Mouse (Mus musculus) heart, embryonic 10.5 days (tissue): ENCODE data around the gene Kdm4a. TPM values are rescaled to one million over a fixed set of nuclear protein-coding genes. Genes with fewer than 3 reads are reported as not detected.
A peak's percentile ranks its signal among the peaks of the same experiment; 100 is the strongest.

ENCODE experiments used
- DNase-seq: peaks from one replicate; pipeline ENCODE4 v3.0.0-alpha.2; 2017; ENCODE audit warnings: low spot score
- H3K27ac ChIP-seq: fragments of 300-500 bp; sonication (generic); 2 replicates; pipeline ENCODE4 v1.5.1; 2016; ENCODE audit warnings: mild to moderate bottlenecking
- H3K27me3 ChIP-seq: fragments of 300-500 bp; sonication (generic); 2 replicates; pipeline ENCODE4 v1.6.1; 2016; ENCODE audit warnings: mild to moderate bottlenecking; ENCODE audit not compliant: poor library complexity, insufficient read depth, severe bottlenecking
- H3K36me3 ChIP-seq: fragments of 300-500 bp; sonication (generic); 2 replicates; pipeline ENCODE4 v1.6.1; 2016; ENCODE audit warnings: mild to moderate bottlenecking, moderate library complexity
- H3K4me1 ChIP-seq: fragments of 300-500 bp; sonication (generic); 2 replicates; pipeline ENCODE4 v1.6.1; 2016; ENCODE audit warnings: mild to moderate bottlenecking
- H3K4me3 ChIP-seq: fragments of 300-500 bp; sonication (generic); 2 replicates; pipeline ENCODE4 v1.5.1; 2016; ENCODE audit warnings: mild to moderate bottlenecking, moderate library complexity
- H3K9me3 ChIP-seq: fragments of 300-500 bp; sonication (generic); 2 replicates; pipeline ENCODE4 v1.6.1; 2016; ENCODE audit warnings: mild to moderate bottlenecking, moderate library complexity
- WGBS: fragments of 180-500 bp; shearing (Covaris S2); methylation state at CpG from one replicate; pipeline ENCODE4 v1.1.7; 2016; 5-methylcytosine and 5-hydroxymethylcytosine counted together
- polyA plus RNA-seq: library from polyadenylated mRNA; unstranded; fragments of >200 nt; fragmentation: Nextera tagmentation; extraction: Ambion mirVana; gene quantifications from 2 replicates; pipeline ENCODE4 v1.2.1, GENCODE M21; 2016

The Kdm4a gene
- polyA plus RNA-seq, 1 experiment from 2014 or later, result 26.6 TPM

GRCm38 (mm10) chr4:118149956-118150680, 29.7 kb downstream of the Kdm4a start:
- H3K36me3 ChIP-seq, result peaks cover 95% of the 10 kb centered on the region

GRCm38 (mm10) chr4:118149055-118149576, 30.7 kb downstream of the Kdm4a start:
- no peaks in the 10 kb centered on the region for H3K27me3 ChIP-seq
- no peak overlapping the region for H3K4me3 ChIP-seq
- peaks cover 20% of the 10 kb centered on the region for H3K4me1 ChIP-seq
- H3K27ac ChIP-seq, result no peak overlapping the region
- no peak for DNase-seq
- peaks cover 95% of the 10 kb centered on the region for H3K36me3 ChIP-seq
- WGBS, result 84% methylated on average over 10 of the region's 10 CpGs
- no peaks in the 10 kb centered on the region for H3K9me3 ChIP-seq

More at GRCm38 (mm10) chr4:118149956-118150680, 29.7 kb downstream of the Kdm4a start:
- DNase-seq, result no peak
- no peak overlapping the region for H3K4me3 ChIP-seq
- peak overlapping the region; percentile 11; the same call in 1 of the 2 replicates for H3K27ac ChIP-seq
- no peaks in the 10 kb centered on the region for H3K9me3 ChIP-seq
- H3K27me3 ChIP-seq, result no peaks in the 10 kb centered on the region
- 68% methylated on average over 14 of the region's 14 CpGs for WGBS
- peaks cover 20% of the 10 kb centered on the region for H3K4me1 ChIP-seq

- Histone ChIP-seq H3K4me1 (peaks cover 20% of the 10 kb centered on the region), H3K27ac (no peak overlapping the region), H3K9me3 (no peaks in the 10 kb centered on the region), H3K27me3 (no peaks in the 10 kb centered on the region), H3K4me3 (no peak overlapping the region), H3K36me3 (peaks cover 95% of the 10 kb centered on the region)
- DNase-seq, result no peak
- WGBS, result 54% methylated on average over 10 of the region's 10 CpGs
These were observed 31.5 kb downstream of the Kdm4a start for GRCm38 (mm10) chr4:118148317-118148687.

GRCm38 (mm10) chr4:118147547-118148316, 32.1 kb downstream of the Kdm4a start:
- Histone ChIP-seq H3K36me3 (peaks cover 95% of the 10 kb centered on the region), H3K4me3 (no peak overlapping the region), H3K4me1 (peaks cover 20% of the 10 kb centered on the region), H3K9me3 (no peaks in the 10 kb centered on the region), H3K27me3 (no peaks in the 10 kb centered on the region), H3K27ac (no peak overlapping the region)
- no peak for DNase-seq
- WGBS, result 90% methylated on average over 19 of the region's 19 CpGs

- Histone ChIP-seq H3K4me1 (peaks cover 20% of the 10 kb centered on the region), H3K27ac (no peak overlapping the region), H3K9me3 (no peaks in the 10 kb centered on the region), H3K36me3 (peaks cover 95% of the 10 kb centered on the region), H3K27me3 (no peaks in the 10 kb centered on the region), H3K4me3 (no peak overlapping the region)
- 88% methylated on average over 10 of the region's 10 CpGs for WGBS
- no peak for DNase-seq
These were observed 32.8 kb downstream of the Kdm4a start for GRCm38 (mm10) chr4:118147090-118147489.

- WGBS, result 90% methylated on average over 9 of the region's 9 CpGs
- Histone ChIP-seq H3K4me3 (no peak overlapping the region), H3K27me3 (no peaks in the 10 kb centered on the region), H3K36me3 (peaks cover 97% of the 10 kb centered on the region), H3K9me3 (no peaks in the 10 kb centered on the region), H3K4me1 (peaks cover 4% of the 10 kb centered on the region; the same call in 1 of the 2 replicates), H3K27ac (no peak overlapping the region)
- DNase-seq, result no peak
These were observed 35.5 kb downstream of the Kdm4a start for GRCm38 (mm10) chr4:118144324-118144723.

GRCm38 (mm10) chr4:118143679-118144078, 36.2 kb downstream of the Kdm4a start:
- Histone ChIP-seq H3K9me3 (no peaks in the 10 kb centered on the region), H3K4me1 (peaks cover 1% of the 10 kb centered on the region; the same call in 1 of the 2 replicates), H3K4me3 (no peak overlapping the region), H3K27ac (no peak overlapping the region), H3K36me3 (peaks cover 97% of the 10 kb centered on the region), H3K27me3 (no peaks in the 10 kb centered on the region)
- WGBS, result 94% methylated on average over 7 of the region's 7 CpGs
- no peak for DNase-seq

GRCm38 (mm10) chr4:118141511-118141910, 38.3 kb downstream of the Kdm4a start:
- H3K36me3 ChIP-seq, result peaks cover 97% of the 10 kb centered on the region
- H3K4me1 ChIP-seq, result no peaks in the 10 kb centered on the region
- no peaks in the 10 kb centered on the region for H3K27me3 ChIP-seq
- no peak for DNase-seq
- WGBS, result 91% methylated on average over 5 of the region's 5 CpGs
- H3K27ac ChIP-seq, result no peak overlapping the region
- no peaks in the 10 kb centered on the region for H3K9me3 ChIP-seq
- no peak overlapping the region for H3K4me3 ChIP-seq

- peaks cover 3% of the 10 kb centered on the region; the same call in 1 of the 2 replicates for H3K4me1 ChIP-seq
- 84% methylated on average over 5 of the region's 5 CpGs for WGBS
- peaks cover 77% of the 10 kb centered on the region for H3K36me3 ChIP-seq
- no peak overlapping the region for H3K27ac ChIP-seq
- no peaks in the 10 kb centered on the region for H3K9me3 ChIP-seq
- no peak for DNase-seq
- H3K4me3 ChIP-seq, result no peak overlapping the region
- no peaks in the 10 kb centered on the region for H3K27me3 ChIP-seq
These were observed 41.0 kb downstream of the Kdm4a start for GRCm38 (mm10) chr4:118138891-118139290.

GRCm38 (mm10) chr4:118137857-118138256, 42.0 kb downstream of the Kdm4a start:
- Histone ChIP-seq H3K4me3 (no peak overlapping the region), H3K9me3 (no peaks in the 10 kb centered on the region), H3K4me1 (peaks cover 12% of the 10 kb centered on the region; the same call in 1 of the 2 replicates), H3K27ac (no peak overlapping the region), H3K27me3 (no peaks in the 10 kb centered on the region), H3K36me3 (peaks cover 66% of the 10 kb centered on the region)
- DNase-seq, result no peak
- 90% methylated on average over 16 of the region's 16 CpGs for WGBS

- H3K27me3 ChIP-seq, result no peaks in the 10 kb centered on the region
- no peak for DNase-seq
- peaks cover 63% of the 10 kb centered on the region for H3K36me3 ChIP-seq
- no peak overlapping the region for H3K4me3 ChIP-seq
- no peaks in the 10 kb centered on the region for H3K9me3 ChIP-seq
- WGBS, result 93% methylated on average over 10 of the region's 10 CpGs
- no peak overlapping the region for H3K27ac ChIP-seq
- peaks cover 15% of the 10 kb centered on the region; the same call in 1 of the 2 replicates for H3K4me1 ChIP-seq
These were observed 42.5 kb downstream of the Kdm4a start for GRCm38 (mm10) chr4:118137311-118137710.

- peak overlapping the region; percentile 92; the same call in 1 of the 2 replicates for H3K27ac ChIP-seq
- 93% methylated on average over 1 of the region's 1 CpGs for WGBS
These were observed 44.4 kb downstream of the Kdm4a start for GRCm38 (mm10) chr4:118135414-118135813.

More at GRCm38 (mm10) chr4:118135414-118135813, 44.4 kb downstream of the Kdm4a start:
- peaks cover 45% of the 10 kb centered on the region for H3K36me3 ChIP-seq
- DNase-seq, result no peak
- no peaks in the 10 kb centered on the region for H3K9me3 ChIP-seq
- peaks cover 16% of the 10 kb centered on the region; the same call in 1 of the 2 replicates for H3K4me1 ChIP-seq
- H3K27me3 ChIP-seq, result no peaks in the 10 kb centered on the region
- H3K4me3 ChIP-seq, result peak overlapping the region; percentile 96
